Mouse (Mus musculus): Measurements from ENCODE around the gene Adamtsl5. TPM values are rescaled to one million over a fixed set of nuclear protein-coding genes. Genes with fewer than 3 reads are reported as not detected.

The Adamtsl5 gene
- total RNA-seq, 2 experiments from 2014 or later = 2.0 to 4.2 TPM

DNA sequence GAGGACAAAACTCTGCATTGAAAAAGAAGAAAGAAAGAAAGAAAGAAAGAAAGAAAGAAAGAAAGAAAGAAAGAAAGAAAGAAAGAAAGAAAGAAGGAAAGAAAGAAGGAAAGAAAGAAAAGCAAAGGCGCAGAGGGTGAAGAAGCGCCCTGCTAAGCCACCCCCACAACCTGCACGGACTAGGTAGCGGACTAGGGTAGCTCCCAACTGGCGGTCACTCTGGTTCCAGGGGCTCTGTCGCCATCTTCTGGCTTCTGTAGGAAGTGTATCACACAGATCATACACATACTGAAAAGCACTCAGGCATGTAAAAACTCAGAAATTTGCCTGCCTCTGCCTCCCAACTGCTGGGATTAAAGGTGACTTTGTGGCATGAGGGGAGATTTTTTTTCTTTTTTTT, 25.9 kb upstream of the Adamtsl5 start:
- intact Hi-C loops (cut with DNase I) = loop anchor here (2.0 to 5.0 kb wide), 2 partner anchors 33 to 197 kb away; partner anchors contain the start of gene Efna2
- DNase-seq (ENCODE audit: low spot score in 2 of 2) = peak; percentile 88 to 89

DNA sequence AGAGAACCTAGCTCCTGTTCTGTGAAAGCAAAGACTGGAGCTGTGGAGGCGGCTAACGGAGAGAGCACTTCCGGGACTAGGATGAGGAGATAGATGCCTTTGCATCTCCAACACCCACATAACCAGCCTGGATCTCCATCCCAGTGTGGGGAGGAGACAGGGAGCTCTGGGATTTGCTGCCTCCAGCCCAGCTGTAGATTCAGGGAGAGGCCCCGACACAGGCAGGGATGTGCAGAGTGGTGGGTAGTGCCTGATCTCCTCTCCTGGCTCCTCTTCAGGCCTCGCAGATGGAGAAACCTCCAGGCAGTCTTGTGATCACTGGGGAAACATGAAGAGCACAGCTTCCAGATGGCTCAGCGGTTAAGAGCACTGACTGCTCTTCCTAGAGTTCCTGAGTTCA, 24.5 kb upstream of the Adamtsl5 start:
- DNase-seq (ENCODE audit: low spot score in 2 of 2) = no peak
- intact Hi-C loops (cut with DNase I) = loop anchor here (5.0 kb wide), 1 partner anchor 195 kb away; the partner anchor contains the start of gene Efna2

DNA sequence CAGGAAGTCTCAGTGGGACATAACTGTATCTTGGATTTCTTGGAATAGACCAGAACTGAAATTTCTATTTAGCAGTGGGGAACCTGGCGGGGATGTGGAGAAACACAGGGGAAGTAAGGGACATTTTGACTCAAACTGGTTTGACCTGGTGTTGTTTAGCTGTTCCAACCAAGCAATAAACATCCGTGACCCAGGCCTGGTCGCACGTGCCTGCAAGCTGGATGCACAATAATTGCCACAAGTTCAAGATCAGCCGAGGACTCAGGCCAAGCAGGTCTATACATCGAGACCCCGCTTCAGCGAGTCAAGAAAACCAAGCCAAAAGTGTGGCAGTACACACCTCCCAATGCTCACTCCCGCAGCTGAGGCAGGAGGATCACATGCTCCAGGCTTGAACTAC, 23.8 kb upstream of the Adamtsl5 start:
- intact Hi-C loops (cut with DNase I) = loop anchor here (5.0 kb wide), 1 partner anchor 195 kb away; the partner anchor contains the start of gene Efna2
- no peak for DNase-seq (ENCODE audit: low spot score in 2 of 2)

DNA sequence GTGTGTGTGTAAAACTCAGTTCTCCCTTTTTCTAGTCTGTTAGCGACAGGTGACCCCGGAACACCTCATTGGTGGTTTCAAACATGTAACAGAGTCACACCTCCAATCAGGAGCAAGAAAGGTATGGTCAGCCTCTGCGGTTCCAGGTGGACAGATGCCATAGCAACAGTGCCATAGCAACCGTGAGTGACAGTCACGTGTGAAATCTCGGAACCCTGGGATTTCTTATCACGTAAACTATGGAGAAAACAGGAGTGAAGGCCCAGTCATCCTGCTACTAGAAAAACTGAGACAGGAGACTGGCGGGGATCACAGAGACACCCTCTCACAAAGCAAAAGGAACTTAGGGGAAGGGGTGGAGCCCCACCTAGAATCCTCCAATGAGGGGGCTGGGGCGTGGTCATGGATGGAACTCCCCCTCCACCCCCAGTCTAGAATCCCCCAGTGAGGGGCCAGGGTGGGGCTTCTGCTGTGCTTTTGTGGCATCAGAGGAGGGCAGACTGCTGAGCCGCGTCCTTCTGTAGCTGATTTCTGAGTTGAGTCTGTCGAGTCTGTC, 23.3 kb upstream of the Adamtsl5 start:
- intact Hi-C loops (cut with DNase I) = loop anchor here (5.0 kb wide), 1 partner anchor 194 kb away; the partner anchor contains the start of gene Efna2
- peak; percentile 69 to 92 for DNase-seq (ENCODE audit: low spot score in 2 of 2)

DNA sequence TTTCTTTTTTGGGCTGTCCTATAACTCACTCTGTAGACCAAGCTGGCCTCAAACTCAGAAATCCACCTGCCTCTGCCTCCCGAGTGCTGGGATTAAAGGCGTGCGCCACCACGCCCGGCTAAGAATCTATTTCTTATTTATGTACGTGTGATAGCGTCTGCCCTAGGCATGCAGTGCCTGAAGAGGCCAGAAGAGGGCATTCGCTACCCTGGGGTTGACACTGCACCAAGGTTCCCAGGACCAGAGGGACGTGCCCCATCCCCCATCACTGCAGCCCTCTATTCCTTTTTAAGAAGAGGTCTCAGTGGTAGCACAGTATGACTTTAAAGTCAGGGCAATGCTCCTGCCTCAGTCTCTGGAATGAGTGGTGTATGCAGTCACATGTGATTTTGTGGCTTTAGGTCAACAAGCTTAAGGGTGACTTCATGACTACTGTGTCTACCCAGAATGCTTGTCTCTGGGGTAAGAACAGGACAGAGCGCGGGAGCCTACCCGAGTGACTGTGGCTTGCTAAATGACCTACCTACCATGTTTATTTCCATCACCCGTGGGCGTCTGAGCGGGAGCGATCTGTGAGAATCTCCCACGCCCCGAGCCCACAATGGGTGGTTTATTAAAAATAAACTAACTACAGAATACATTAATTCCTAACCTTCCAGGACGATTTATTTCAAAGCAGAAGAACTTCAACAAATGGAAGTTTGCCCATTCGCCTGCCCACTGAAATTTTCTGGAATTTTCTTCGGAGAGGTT, 22.0 kb upstream of the Adamtsl5 start:
- intact Hi-C loops (cut with DNase I) = loop anchor here (5.0 kb wide), 1 partner anchor 193 kb away; the partner anchor contains the start of gene Efna2
- DNase-seq (ENCODE audit: low spot score in 2 of 2) = no peak

DNA sequence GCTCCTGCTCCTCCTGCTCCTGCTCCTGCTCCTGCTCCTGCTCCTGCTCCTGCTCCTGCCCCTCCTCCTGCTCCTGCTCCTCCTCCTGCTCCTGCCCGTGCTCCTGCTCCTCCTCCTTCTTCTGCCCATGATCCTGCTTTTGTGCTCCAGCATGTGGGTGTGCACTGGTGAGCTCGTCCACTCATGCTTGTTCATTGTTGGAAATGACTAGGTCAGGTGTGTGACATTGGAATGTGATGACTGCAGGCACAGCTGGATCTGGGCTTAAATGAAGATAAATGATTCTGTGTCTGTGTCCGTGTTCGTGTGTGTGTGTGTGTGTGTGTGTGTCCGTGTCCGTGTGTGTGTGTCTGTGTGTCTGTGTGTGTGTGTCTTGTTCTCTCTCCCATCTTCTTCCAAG, 20.2 kb upstream of the Adamtsl5 start:
- intact Hi-C loops (cut with DNase I) = no loop called here
- no peak for DNase-seq (ENCODE audit: low spot score in 2 of 2)

DNA sequence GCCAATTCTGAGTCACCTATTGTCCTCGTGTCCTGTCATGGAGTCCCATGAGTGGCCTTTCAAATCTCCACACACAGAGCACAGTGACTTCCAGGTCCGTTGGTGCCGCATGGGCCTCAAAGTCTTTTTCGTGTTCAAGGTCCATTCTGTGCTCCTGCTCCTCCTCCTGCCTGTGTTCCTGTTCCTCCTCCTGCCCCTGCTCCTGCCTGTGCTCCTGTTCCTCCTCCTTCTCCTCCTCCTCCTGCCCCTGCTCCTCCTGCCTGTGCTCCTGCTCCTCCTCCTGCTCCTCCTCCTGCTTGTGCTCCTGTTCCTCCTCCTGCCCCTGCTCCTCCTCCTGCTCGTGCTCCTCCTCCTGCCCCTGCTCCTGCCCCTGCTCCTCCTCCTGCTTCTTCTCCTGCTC, 19.7 kb upstream of the Adamtsl5 start:
- DNase-seq (ENCODE audit: low spot score in 2 of 2) = no peak
- intact Hi-C loops (cut with DNase I) = no loop called here

DNA sequence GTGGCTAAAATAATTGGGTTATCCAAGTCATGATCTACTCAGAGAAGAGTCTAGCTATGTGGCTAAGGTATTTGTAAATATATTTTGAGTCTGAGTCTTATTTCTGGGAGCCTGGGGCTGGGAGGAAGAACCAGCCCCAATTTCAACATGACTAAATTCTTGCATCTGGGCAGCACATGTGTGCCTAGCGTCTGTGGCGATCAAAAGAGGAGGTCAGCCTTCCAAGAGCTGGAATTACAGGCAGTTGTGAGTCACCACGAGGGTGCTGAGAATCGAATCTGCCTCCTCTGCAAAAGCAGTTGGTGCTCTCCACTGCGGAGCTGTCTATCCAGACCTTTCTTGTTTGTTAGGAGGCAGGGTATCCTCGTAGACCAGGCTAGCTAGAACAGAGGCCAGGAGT, 17.5 kb upstream of the Adamtsl5 start:
- DNase-seq (ENCODE audit: low spot score in 2 of 2) = no peak
- intact Hi-C loops (cut with DNase I) = no loop called here

DNA sequence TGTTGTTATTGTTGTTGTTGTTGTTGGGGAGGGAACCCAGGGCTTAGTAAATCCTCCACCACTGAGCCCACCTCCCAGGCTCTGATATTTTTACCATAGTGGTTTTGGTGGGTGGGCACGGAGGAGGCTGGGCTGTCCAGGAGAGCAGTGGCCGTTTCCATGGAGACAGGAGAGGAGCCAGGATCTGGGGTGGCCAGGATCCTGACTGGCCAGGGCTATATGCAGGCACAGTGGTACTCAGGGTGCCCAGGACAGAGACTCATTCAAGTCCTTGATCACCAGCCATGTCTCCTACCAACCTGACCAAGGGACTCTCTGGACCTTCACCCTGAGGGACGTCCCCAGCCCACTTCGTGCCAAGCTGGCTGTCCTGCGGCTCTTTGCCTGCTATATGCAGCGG, 15.5 kb upstream of the Adamtsl5 start:
- intact Hi-C loops (cut with DNase I) = no loop called here
- no peak for DNase-seq (ENCODE audit: low spot score in 2 of 2)

DNA sequence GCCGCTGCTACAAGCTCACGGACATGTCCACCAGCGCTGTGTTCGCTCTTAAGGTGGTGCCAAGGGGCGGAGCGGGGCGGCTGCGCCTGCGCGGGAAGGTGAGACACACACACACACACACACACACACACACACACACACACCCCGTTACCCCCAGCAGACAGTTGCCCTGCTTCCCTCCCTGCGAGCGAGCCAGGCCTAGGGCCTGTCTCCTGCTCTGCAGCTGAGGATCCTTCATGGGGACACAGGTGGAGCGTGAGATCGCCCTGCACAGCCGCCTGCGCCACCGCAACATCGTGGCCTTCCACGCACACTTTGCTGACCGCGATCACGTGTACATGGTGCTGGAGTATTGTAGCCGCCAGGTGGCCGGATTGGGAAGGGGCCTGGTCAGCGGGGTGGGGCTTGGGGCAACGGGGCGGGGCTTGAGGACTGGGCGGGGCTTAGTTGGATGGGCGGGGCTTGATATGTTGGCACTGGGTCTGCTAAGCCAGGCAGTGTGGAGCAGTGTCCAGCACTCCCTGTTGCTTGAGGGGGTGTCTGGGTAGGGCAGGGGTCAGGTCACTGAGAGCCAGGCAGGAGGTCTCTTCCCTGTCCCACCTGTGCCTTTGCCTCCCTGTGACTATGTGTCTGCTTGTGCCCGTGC, 9.9 kb upstream of the Adamtsl5 start:
- DNase-seq (ENCODE audit: low spot score in 2 of 2) = no peak
- intact Hi-C loops (cut with DNase I) = loop anchor here (10.0 kb wide), 1 partner anchor 137 kb away; the partner anchor contains the start of gene Onecut3

DNA sequence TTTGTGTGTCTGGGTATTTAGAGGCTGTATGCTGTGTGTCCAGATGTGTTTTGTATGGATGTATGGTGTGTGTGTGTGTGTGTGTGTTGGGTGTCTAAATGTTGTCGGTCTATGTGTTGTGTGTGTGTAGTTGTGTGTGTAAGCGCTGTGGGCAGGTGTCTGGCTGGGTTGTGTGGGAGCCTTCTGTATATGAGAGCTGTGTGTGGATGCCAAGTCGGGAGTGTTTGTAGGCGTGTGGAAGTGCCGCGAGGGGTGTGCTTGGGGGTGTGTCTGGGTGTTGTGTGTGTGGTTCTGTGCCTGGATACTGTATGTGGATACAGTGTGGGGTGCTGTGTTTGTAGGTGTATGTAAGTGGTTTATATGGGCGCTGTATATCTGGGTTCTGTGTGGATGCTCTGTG, 9.1 kb upstream of the Adamtsl5 start:
- intact Hi-C loops (cut with DNase I) = loop anchor here (10.0 kb wide), 1 partner anchor 137 kb away; the partner anchor contains the start of gene Onecut3
- DNase-seq (ENCODE audit: low spot score in 2 of 2) = peak in 1 of 2 experiments; percentile 50

DNA sequence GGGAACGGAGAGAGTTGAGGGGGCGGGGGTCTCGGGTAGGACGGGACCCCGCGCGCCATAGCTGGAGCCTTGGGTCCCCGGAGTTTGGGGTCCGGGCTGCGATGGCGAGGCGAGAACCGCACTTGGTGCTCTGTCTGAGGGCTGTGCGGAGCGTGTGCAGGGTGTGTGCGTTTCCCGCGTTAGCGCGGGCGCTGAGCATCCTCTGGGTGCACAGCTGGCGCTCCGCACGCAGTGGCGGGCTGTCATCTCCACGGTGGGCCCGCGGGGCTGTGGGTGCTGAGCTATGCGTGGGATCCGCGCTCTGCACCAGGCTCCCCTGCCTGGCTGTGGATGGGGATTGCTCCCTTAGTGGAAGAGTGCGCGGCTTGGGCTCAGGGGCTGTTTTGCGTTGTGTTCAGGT, 8.5 kb upstream of the Adamtsl5 start:
- intact Hi-C loops (cut with DNase I) = loop anchor here (10.0 kb wide), 1 partner anchor 138 kb away; the partner anchor contains the start of gene Onecut3
- DNase-seq (ENCODE audit: low spot score in 2 of 2) = peak in 1 of 2 experiments; percentile 40

DNA sequence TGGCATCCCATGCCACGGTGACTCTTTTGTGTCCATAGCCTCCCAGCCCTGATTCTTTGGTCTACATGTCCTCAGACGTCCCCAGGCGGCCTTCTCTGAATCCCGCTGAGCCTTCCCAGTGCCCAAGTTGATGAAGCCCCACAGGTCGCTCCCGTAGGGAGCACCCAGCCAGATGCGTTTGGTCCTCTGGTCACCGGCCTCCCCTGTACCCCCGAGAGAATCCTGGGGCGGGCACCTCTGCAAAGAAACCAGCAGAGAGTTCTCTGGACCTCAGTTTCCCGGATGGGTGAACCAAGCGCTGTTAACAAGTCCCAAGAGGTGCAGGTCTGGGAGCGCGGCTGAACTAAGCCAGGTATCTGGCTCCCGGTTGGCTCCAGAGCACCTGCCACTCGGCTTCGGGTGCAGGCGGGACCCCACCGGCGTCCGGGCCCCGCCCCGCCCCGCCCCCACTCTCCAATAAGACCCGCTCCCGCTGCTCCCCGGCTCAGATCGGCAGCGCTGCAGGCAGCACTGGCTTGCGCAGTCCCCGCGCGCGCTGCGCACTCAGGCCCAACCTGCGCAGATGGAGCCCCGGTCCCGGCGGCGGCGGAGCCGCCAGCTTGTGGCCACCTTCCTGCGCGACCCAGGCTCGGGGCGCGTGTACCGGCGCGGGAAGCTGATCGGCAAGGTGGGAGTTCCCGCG, 7.9 kb upstream of the Adamtsl5 start, which contains the start of gene Plk5:
Gene Plk5 (plus strand): TSS at position 459 of the 682 bp plus-strand sequence.
- DNase-seq (ENCODE audit: low spot score in 2 of 2) = no peak
- intact Hi-C loops (cut with DNase I) = loop anchor here (10.0 kb wide), 1 partner anchor 139 kb away; the partner anchor contains the start of gene Onecut3

DNA sequence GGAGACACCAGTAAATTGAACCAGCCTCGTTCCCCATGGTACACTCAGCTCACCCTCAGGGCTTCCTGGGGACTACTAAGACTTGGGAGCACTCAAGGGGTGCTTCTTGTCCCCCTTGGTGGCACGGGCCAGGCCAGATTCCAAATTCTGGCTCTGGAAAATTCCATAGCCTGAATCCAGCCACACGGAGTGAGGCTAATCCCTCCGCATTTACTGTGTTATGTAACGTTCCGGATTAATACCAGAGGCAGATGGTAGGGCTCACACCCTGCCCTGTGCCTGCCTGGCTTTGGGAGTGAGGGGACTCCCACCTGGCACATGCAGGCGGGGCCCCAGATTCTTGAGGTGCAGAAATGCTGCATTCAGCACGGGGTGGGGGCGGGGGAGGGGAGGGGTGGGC, 7.2 kb upstream of the Adamtsl5 start:
- no peak for DNase-seq (ENCODE audit: low spot score in 2 of 2)
- intact Hi-C loops (cut with DNase I) = loop anchor here (10.0 kb wide), 1 partner anchor 139 kb away; the partner anchor contains the start of gene Onecut3

DNA sequence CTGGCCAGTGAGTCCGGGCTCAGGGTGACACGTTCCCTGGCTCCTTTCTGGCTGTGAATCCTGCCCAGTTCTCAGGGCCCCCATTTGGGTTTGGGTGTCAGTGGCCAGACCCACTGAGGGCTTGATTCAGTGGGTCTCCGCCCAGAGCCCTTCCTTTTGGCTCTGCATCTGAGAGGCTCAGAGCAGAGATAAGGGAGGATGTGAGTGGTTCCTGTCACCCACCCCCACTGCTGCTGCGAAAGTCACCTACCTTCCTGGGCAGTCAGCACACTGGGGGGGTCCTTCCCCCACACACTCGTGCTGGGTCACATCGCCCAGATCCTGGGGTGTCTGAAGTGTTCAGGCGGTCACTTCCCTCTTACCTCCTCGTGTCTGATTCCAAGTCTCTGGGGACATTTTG, 4.5 kb upstream of the Adamtsl5 start:
- no peak for DNase-seq (ENCODE audit: low spot score in 2 of 2)
- intact Hi-C loops (cut with DNase I) = loop anchor here (10.0 kb wide), 1 partner anchor 142 kb away; the partner anchor contains the start of gene Onecut3

DNA sequence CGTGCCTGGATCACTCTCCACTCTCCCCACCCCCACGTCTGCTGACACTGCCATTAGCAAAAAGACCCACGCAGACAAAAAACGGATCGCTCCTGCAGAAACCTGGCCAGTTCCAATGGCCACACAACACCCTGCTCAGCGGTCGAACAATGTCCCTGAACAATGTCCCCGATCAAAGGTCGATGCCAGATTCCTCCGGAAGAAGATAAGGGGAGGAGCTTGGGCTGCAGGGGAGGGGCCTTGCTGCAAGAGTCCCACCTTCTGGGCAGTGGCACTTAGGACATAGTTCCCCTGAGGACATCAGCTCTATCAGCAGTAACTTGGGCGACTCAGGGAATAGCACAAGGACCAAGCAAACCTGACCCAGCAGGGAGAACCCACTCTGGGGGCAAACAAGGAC, 3.7 kb upstream of the Adamtsl5 start:
- intact Hi-C loops (cut with DNase I) = loop anchor here (10.0 kb wide), 1 partner anchor 143 kb away; the partner anchor contains the start of gene Onecut3

DNA sequence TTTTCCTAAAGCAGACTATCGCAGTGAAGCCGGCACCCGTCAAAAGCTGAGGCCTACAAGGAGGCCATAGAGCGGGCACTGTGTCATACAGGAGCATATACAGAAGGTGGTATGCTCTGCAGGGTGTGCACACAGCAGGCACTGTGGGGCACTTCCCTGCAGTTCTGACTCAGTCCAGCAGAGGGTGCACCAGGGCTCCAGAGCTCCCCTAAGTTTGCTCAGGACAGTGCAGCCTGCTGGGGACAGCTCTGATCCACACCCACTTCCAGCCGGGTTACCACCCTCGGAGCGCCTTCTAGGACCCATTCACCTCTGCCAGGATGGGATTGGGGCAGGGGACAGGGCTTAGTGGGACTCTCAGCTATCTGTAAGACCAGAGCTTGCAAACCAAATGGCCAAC, 2.1 kb upstream of the Adamtsl5 start:
- peak; percentile 79 to 87 for DNase-seq (ENCODE audit: low spot score in 2 of 2)
- intact Hi-C loops (cut with DNase I) = loop anchor here (10.0 kb wide), 1 partner anchor 145 kb away; the partner anchor contains the start of gene Onecut3

More for the DNA sequence above, 3.7 kb upstream of the Adamtsl5 start:
- no peak for DNase-seq (ENCODE audit: low spot score in 2 of 2)

DNA sequence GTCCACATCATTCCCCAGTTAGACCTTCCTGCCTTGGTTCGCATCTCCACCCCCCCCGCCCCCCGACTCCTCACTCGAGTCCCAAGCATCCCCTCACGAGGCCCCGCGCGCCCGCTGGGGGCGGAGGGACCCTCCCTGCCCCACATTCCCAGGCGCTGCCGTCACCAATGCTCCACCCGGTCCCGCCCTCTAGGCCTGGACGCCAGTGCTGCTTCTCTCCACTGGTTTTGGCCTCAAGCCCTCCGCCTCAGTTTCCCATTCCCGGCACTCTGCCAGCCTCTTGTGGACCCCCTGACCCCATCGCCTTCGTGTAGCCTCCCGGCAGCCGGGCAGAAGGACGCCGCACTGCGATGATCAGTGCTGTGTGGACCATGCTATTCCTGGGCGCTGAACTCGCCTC, 769 bp upstream of the Adamtsl5 start:
- no peak for DNase-seq (ENCODE audit: low spot score in 2 of 2)
- intact Hi-C loops (cut with DNase I) = no loop called here

DNA sequence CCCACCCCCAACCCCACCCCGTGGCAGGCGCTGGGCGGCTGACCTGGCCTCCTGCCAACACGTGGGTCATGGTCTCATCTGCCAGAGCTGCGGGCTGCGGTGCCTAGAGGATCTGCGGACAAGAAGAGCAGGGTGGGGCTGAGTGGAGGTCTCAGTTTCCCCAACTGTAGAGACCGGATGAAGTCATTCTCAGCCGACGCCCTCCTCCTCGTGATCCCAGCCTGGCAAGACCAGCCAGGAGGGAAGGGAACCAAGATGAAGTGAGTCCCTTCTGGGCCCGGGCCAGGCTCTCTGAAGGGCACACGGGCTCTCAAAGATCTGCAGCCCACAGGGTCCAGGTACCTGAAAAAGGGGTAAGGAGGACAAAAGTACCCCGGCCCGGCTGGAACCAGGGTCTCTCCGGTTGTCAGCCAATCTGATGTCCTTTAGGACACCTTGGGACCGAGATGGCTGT, 671 bp downstream of the Adamtsl5 start:
- DNase-seq (ENCODE audit: low spot score in 2 of 2) = no peak
- intact Hi-C loops (cut with DNase I) = no loop called here
